Mouse (Mus musculus): ENCODE data around the gene Bckdk. TPM values are rescaled to one million over a fixed set of nuclear protein-coding genes. Genes with fewer than 3 reads are reported as not detected.
"Not testable (repeated sequence)": the region's sequence is repeated elsewhere in the genome, so short reads cannot be mapped to it uniquely, and the experiment has no call there.

Bckdk gene
- total RNA-seq, 2 experiments from 2014 or later = 84.7 to 92.3 TPM

- no peak for DNase-seq (ENCODE audit: low spot score in 2 of 2)
Measured at GRCm38 (mm10) chr7:127929923-127930322, 26.0 kb downstream of the Bckdk start, which contains the start of gene Prss8. Gene Prss8, minus strand, starts transcription at chr7:127930104.

DNA sequence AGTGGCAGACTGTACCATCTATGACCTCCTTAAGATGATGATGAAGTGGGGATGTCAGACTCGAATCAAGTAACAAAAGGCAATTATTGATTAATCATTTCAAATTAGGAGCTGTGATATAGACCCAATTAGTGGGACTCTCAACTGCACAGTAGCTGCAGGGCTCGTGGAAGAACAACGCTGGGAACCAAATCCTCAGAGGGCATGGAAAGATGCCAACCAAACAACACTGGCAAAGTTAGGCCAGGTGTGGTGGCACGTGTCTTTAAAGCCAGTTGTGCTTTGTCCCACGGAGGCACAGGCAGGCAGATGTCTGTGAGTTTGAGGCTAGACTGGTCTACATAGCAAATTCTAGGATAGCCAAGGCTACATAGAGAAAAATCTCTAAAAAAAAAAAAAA, 26.8 kb downstream of the Bckdk start:
- no peak for DNase-seq (ENCODE audit: low spot score in 2 of 2)

DNA sequence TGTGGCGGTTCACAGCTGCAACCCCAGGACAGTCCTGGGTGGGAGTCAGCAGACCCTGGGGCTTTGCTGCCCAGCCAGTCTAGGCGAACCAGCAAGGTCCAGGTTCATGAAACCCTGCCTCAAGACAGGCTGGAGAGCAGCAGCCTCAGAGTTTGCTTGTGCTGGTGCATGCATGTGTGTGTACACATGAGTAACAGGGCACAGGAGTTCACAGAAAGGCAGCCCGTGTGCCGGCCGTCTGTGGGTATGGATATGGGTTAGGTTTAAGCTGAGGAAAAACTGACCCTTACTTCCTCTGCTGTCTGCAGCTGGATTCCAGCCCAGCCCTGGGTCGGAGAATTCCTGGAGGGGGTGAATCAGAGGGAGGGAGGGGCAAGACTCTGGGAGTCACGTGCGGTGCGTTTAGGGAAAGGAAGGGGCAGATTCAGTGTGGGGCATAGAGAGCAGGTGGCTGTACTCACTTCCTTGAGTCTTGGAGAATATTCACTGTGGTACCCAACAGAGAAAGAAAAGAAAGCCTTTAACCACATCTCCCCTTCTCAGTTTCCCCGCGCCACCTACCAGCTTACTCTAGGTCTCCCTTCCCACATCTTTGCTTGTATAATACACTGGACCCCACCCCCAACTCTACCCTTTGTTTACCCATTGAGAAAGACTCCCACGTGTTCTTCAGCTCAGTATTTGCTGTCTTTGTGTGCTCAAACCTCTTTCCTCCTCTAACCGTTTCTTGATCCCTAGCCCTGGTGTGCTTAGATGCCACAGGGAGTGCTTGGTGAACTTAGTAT, 27.7 kb downstream of the Bckdk start:
- DNase-seq (ENCODE audit: low spot score in 2 of 2) = no peak

GRCm38 (mm10) chr7:127932273-127933031, 28.6 kb downstream of the Bckdk start:
- no peak for DNase-seq (ENCODE audit: low spot score in 2 of 2)

DNA sequence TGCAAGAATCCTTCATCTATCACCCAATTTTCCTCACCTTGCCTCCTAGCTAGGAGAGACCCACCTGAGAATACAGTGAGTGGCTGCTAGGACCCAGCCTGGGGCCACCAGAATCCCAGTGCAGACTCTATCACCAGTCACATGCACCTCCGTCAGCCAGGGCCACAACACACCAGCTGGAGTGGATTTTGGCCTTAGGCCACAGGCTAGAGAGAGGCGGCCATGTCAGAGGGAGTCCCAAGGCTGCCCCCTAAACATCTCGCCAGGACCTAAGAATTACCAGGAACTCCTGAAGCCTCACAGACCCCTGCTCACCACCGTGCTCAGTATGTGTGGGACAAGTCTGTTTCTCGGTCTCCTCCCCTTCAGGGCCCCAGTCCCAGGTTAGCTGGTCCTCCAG, 30.2 kb downstream of the Bckdk start:
- no peak for DNase-seq (ENCODE audit: low spot score in 2 of 2)

- DNase-seq (ENCODE audit: low spot score in 2 of 2) = peak; percentile 96
Measured at GRCm38 (mm10) chr7:127935028-127935722, 31.3 kb downstream of the Bckdk start.

GRCm38 (mm10) chr7:127935748-127936159, 31.9 kb downstream of the Bckdk start:
- DNase-seq (ENCODE audit: low spot score in 2 of 2) = no peak

DNA sequence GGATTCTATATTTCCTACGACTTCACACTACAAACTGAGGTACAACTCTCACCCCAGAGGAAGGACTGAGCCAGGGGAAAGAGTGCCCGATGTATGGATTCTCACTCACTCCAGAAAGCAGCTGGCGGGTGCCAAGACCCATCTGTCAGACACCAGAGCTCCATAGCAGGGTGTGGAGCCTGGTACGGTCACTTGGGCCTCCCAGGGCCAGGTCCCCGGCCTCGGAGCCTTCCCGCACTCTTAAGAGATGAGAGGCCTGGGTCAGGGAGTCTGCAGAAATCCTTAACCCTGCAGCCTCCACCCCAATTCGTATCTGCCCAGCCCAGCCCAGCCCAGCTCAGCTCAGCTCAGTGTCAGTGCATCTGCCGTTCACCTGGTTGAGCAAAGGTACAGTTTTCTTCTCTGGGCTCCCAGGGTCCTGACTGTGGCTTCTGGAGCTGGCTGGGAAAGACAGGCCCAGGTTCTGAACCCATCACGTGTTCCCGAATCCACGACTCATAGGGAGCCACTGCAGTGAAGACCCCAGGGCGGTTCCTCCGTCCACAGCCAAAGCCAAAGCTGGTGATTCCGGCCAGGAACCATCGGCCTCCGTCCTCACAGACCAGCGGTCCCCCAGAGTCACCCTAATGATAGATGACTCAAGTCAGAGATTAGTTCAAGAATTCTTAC, 32.5 kb downstream of the Bckdk start:
- DNase-seq (ENCODE audit: low spot score in 2 of 2) = no peak

DNA sequence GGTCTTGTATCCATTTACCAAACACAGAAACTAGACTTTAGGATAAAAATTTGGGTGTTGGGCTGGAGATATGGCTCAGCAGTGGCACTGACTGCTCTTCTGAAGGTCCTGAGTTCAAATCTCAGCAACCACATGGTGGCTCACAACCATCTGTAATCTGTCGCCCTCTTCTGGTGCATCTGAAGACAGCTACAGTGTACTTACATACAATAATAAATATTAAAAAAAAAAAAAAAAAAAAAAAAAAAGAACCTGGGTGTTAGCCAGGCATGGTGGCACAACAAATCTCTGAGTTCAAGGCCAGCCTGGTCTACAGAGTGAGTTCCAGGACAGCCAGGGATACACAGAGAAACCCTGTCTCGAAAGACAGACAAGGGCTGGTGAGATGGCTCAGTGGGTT, 38.2 kb downstream of the Bckdk start:
- DNase-seq (ENCODE audit: low spot score in 2 of 2) = not testable (repeated sequence)

DNA sequence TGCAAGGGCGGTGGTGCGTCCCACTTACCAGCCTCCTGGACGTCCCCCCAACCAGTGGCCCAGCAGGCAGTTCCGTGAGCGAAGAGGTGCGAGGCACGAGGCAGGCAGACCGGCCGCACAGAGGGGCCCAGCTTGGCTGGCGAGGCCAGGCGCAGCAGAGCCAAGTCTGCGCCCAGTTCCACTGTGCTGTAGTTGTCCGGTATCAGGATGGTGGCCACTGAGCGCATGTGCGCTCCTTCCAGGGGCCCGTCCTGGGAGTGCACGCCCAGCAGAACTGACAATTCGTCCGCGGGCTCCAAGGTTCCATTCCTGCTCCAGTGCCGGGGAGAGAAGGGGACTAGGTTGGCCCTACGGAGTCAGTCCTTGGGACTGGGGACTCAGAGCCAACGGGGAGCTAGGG, 40.7 kb downstream of the Bckdk start:
- no peak for DNase-seq (ENCODE audit: low spot score in 2 of 2)

- DNase-seq (ENCODE audit: low spot score in 2 of 2) = no peak
Measured at GRCm38 (mm10) chr7:127946470-127947023, 42.7 kb downstream of the Bckdk start, which contains the start of gene Prss36. Gene Prss36, minus strand, starts transcription at chr7:127946725.

DNA sequence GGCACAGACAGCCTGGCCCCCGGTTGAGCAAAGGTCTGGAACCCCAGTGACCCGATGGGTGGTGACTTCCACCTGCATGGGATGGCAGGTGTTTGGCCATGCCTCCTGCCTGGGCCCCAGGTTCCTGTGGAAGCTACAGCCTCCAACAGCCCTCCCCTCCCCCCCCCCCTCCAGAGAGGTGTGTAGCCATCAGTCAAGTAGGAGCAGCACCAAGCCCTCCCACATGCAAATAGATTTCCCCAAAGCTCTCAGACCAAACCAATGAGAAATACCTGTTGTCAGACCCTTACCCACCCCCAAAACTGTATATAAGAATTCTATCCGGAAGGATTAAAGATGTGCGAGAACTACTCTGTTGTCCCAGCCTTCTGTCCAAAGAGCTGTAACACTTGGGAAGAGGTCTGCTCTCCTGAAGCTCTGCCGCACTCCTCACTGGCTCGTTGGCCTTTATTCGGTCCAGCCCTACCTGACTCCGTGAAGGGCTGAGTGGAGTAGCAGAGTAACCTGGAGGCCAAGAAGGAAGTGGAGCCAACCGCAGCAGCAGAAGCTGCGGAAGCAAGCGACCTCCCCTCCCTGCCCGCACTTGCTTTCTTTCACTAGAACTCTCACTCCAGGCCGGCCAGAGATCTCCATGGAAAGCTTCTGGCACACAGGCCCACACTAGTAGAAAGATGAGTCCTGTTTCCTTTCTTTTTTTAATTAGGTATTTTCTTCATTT, 49.1 kb downstream of the Bckdk start:
- no peak for DNase-seq (ENCODE audit: low spot score in 2 of 2)

- no peak for DNase-seq (ENCODE audit: low spot score in 2 of 2)
Measured at GRCm38 (mm10) chr7:127959364-127959763, 55.5 kb downstream of the Bckdk start.

Other genes with a start within 250 kb of the Bckdk start
- gene Bcl7c, start 195.1 kb upstream of the Bckdk start, total RNA-seq (2021) = 100 to 1,000 TPM; 112 to 132 TPM
- gene Ctf1, start 191.3 kb upstream of the Bckdk start, total RNA-seq (2021) = 10 to 100 TPM in 1 of 2 experiments, 1 to 10 TPM in 1; 7.0 to 10.0 TPM
- gene Ctf2, start 171.9 kb upstream of the Bckdk start, total RNA-seq (2021) = not detected
- 1 to 10 TPM; 8.6 to 8.8 TPM for gene Fbxl19, start 159.5 kb upstream of the Bckdk start, total RNA-seq (2021)
- gene Orai3, start 134.3 kb upstream of the Bckdk start, total RNA-seq (2021) = 10 to 100 TPM; 12.3 to 13.9 TPM
- gene Setd1a, start 127.4 kb upstream of the Bckdk start, total RNA-seq (2021) = 10 to 100 TPM; 30.3 to 32.4 TPM
- 1 to 10 TPM; 2.8 to 4.0 TPM for gene Gm49388, start 118.5 kb upstream of the Bckdk start, total RNA-seq (2021)
- 10 to 100 TPM; 13.0 to 13.3 TPM for gene Hsd3b7, start 103.5 kb upstream of the Bckdk start, total RNA-seq (2021)
- gene Stx4a, start 79.8 kb upstream of the Bckdk start, total RNA-seq (2021) = 10 to 100 TPM; 82.8 to 84.9 TPM
- gene Stx1b, start 79.5 kb upstream of the Bckdk start, total RNA-seq (2021) = 1 to 10 TPM; 4.7 to 6.3 TPM
- gene Zfp646, start 27.9 kb upstream of the Bckdk start, total RNA-seq (2021) = 10 to 100 TPM; 24.0 to 27.1 TPM
- gene Zfp668, start 27.3 kb upstream of the Bckdk start, total RNA-seq (2021) = 10 to 100 TPM in 1 of 2 experiments, 1 to 10 TPM in 1; 8.8 to 10.1 TPM
- gene Prss53, start 13.1 kb upstream of the Bckdk start, total RNA-seq (2021) = 1 to 10 TPM; 1.6 to 1.8 TPM
- gene Gm21974, start 8.6 kb upstream of the Bckdk start, total RNA-seq (2021) = not detected
- 10 to 100 TPM; 62.4 to 71.8 TPM for gene Vkorc1, start 8.5 kb upstream of the Bckdk start, total RNA-seq (2021)
- gene Kat8, start 8.4 kb downstream of the Bckdk start, total RNA-seq (2021) = 10 to 100 TPM; 18.5 to 23.2 TPM
- not detected for gene Prss8, start 26.0 kb downstream of the Bckdk start, total RNA-seq (2021)
- 1 to 10 TPM; 7.6 to 8.9 TPM for gene Prss36, start 42.6 kb downstream of the Bckdk start, total RNA-seq (2021)
- 100 to 1,000 TPM; 287 to 354 TPM for gene Fus, start 63.4 kb downstream of the Bckdk start, total RNA-seq (2021)
- gene Pycard, start 89.8 kb downstream of the Bckdk start, total RNA-seq (2021) = 10 to 100 TPM; 16.0 to 21.7 TPM
- 100 to 1,000 TPM; 254 to 296 TPM for gene Trim72, start 99.9 kb downstream of the Bckdk start, total RNA-seq (2021)
- 1 to 10 TPM; 3.9 to 4.6 TPM for gene Itgam, start 158.6 kb downstream of the Bckdk start, total RNA-seq (2021)
- gene Gm49368, start 158.6 kb downstream of the Bckdk start, total RNA-seq (2021) = not detected
- under 1 TPM; 0.31 to 0.37 TPM for gene Itgax, start 225.5 kb downstream of the Bckdk start, total RNA-seq (2021)

Data from gastrocnemius, postnatal 4 days (tissue).